Mouse (Mus musculus) brain, embryonic 14.5 days (tissue): ENCODE results near the gene Cntnap1.

Experiments
- CTCF ChIP-seq: fragments of 200-500 bp; IDR thresholded peaks from 2 replicates; pipeline ENCODE4 v1.5.1; 2012; ENCODE audit warnings: inconsistent platforms, mild to moderate bottlenecking, moderate library complexity, borderline replicate concordance; ENCODE audit not compliant: insufficient read depth, insufficient read length; ENCODE audit errors: extremely low read depth
- POLR2A ChIP-seq: fragments of 200-500 bp; IDR thresholded peaks from 2 replicates; pipeline ENCODE4 v1.6.1; 2012; ENCODE audit warnings: mild to moderate bottlenecking, inconsistent platforms, borderline replicate concordance; ENCODE audit not compliant: poor library complexity, insufficient read depth, insufficient read length, severe bottlenecking; ENCODE audit errors: extremely low read depth

DNA sequence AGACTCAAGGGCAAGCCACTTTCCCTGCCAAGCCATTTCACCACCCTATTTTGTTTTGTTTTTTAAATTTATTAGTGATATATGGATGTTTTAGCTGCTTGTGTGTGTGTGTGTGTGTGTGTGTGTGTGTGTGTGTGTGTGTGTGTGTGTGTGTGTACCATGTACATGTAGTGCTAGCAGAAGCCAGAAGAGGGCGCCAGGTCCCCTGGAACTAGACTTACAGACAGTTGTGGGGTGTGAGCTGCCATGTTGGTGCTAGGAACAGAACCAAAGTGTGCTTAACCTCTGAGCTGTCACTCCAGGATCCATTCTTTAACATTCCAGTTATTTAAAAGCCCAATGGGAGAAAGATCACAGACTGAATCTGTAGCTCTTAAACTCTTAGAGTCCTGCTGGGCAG is 43.2 kb upstream of the Cntnap1 start:
- TF ChIP-seq CTCF, result no peak
- TF ChIP-seq POLR2A, result no peak
